Mouse (Mus musculus) R1 (cell line): ENCODE results near the gene Atp5h.

Source experiments
- DNase-seq: peaks from one replicate; pipeline ENCODE4 v3.0.0-alpha.2; 2018; ENCODE audit warnings: low read depth, low spot score

Gene Atp5h

DNA sequence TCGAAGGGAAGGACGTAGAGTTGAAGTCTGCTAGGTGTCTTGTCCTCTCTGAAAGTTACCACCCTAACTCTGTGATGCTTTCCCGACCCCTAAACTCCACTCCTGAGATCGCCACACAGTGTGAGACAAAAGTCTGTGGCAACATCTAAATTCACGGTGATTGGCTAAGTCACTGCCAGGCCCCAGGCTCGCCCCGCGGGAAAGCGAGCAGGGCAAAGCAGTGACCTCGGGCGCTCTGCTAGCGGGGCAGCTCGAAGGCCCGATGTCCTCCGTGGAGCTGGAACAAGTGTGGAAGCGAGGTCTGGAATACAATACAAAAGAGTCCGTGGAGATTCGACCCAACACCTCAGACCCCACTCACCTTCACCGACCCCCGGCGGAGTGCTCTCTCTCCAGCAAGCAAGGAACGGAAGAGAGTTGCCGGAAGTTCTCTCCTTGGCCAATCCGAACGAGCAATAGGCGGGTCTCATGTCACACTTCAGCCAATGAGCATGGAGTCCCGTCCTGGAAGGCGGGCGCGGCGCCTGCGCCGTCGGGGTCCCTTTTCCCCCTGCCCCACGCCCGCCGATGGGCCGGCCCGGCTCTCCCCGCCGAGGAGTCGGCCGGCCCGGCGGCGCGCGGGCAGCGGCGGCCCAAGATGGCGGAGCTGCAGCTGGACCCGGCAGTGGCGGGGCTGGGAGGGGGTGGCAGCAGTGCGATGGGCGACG is at the start of gene Atp5h, which contains the start of gene Kctd2:
TSS of gene Atp5h (minus strand) at position 432 of the 707 bp plus-strand sequence.
TSS of gene Kctd2 (plus strand) at position 598 of the 707 bp plus-strand sequence.
- DNase-seq: peak; percentile 98

DNA sequence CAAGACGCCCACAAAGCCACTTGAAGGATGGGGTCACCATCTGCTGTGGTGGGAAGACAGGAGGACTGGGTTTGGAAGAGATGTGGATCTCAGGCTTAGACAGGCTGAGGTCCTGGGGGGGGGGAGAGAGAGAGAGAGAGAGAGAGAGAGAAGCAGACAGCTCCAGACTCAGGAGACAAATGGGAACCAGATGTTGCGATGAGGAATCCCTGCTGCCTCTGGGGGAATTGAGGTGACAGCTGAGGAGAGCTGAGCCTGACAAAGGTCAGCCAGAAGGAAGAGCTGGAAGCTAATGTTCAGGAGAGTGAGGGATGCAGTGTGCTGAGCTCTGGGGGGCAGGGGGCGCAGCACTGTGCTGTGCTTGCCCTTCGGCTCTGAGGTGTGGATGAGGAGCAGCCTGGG is 47.5 kb upstream of the Atp5h start:
- DNase-seq: no peak

DNA sequence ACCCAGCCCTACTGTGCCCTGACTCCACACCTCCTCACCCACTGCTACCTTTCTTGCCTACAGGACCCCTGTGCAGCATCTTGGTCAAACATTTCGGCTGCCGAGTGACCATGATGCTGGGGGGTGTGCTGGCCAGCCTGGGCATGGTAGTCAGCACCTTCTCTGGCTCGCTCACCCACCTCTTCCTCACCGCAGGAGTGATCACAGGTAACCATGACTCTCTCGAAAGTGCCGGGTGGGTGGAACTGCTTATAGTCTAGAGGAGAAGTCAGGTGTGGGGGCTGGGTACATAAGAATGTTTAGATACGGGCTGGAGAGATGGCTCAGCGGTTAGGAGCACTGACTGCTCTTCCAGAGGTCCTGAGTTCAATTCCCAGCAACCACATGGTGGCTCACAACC is 45.1 kb upstream of the Atp5h start:
- DNase-seq: no peak

DNA sequence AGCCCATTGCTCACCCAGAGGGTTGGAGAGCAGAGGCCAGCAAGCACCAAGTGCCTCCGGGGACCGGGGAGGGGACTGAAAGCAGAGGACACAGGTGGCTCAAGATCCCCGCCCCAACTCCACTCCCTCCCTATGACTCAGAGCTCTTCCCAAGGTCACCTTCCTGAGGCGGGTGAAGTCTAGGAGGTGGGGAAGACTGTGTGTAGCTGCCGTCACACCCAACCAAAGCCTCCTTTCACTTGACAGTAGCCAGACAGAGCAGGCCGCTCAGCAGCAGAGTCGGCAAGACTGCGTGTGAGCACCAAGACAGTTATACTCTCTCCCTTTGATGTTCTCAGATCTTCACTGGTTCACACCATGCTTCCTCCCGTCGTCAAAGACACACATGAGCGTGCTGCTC is 43.6 kb upstream of the Atp5h start:
- peak; percentile 84 for DNase-seq

DNA sequence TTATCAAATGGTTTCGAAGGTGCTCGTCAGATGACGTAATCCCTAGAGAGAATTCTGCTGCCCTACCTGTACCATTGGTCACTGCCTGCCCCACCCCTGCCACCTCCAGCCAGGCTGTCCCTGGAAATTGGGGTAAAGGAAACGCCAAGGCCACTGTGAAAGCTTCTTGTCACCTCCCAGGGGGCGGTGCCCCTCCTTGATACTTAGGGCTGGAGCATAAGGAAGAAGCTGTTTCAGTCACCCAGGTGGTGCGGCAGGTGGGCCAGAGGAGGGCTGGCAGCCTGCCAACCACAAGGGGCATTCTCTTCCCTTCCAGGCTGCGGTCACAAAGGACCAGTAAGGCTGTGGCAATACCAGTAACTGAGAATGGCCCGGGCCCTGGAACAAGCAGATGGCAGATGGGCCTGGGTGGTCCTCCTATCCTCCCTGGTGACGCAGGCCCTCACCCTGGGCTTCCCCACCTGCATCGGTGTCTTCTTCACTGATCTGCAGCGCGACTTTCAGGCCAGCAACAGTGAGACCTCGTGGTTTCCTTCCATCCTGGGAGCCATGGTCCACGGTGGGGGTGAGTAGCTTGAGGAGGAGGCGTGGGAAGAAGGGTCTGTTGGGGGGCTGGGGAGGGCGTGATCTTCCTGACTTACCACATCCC is 42.6 kb upstream of the Atp5h start, which contains the start of gene Slc16a5:
TSS of gene Slc16a5 (plus strand) at position 232 of the 649 bp plus-strand sequence.
- no peak for DNase-seq

DNA sequence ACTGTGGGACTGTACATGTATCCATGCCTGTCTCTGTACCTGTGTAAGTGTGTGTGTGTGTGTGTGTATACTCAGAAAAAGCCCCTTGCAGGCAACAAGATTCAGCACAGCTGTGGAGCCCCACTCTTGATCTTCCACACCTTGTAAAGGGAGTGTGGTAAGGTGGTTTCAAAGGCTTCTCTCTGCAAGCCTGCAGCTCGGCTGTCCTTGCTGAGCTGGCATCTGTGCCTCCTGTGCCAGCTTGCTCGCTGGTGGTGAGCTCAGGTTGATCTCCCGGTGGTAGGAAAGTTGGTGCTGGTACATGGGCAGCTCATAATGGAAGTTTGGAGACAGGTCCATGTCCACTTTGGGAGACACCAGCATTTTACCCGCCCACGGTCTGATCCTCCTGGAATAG is 42.1 kb upstream of the Atp5h start:
- no peak for DNase-seq

DNA sequence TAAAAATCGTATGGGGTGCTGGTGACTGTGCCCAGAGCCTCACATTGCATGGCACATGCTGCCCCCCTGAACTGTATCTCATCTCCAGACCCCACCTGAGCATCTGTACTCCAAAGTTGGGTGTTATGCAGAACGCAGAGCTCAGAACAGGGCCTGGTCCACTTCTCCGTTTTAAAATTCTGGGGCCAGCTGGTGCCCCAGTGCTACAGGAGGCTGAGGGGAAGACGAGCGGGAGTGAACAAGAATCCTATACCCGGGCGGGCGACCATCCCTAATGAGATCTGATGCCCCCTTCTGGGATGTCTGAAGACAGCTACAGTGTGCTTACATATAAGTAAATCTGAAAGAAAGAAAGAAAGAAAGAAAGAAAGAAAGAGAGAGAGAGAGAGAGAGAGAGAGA is 41.2 kb upstream of the Atp5h start:
- no peak for DNase-seq

DNA sequence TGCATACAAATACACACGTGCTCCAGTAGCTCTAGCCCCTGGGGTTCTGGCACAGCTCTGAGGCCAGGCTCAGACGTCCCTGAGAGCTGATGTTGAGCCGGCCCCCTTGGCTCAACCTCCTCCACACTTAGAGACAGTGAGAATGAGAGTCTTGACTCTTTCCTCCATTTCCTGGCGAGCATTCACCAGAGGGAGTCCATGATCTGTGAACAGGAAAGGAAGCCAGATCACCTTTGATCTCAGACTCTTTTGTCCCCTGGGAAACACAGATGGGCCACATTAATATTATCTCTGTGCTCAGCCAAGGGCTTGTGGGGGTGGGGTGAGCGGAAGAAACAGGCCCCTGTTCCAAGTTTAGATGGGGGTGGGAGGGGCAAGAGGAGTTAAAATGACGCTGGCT is 37.6 kb upstream of the Atp5h start:
- no peak for DNase-seq

DNA sequence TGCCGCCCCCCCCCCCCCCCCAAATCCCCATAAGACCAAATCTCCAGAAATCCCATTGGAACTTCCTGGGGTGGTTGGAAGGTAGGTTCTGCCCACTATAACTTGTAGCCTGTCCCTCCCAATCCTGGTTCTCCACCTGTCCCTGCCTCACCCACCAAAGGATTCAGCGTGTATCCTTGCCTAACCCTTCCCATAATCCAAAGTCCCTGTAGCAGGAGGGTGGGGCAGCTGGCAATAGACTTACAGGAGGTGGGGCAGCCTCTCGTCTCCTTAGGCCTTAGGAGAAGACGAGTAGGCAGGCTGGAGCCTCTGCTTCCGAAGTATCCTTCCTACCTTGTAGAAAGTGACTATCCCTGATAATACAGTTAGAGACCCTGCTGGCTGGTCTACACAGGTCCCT is 36.4 kb upstream of the Atp5h start:
- no peak for DNase-seq

DNA sequence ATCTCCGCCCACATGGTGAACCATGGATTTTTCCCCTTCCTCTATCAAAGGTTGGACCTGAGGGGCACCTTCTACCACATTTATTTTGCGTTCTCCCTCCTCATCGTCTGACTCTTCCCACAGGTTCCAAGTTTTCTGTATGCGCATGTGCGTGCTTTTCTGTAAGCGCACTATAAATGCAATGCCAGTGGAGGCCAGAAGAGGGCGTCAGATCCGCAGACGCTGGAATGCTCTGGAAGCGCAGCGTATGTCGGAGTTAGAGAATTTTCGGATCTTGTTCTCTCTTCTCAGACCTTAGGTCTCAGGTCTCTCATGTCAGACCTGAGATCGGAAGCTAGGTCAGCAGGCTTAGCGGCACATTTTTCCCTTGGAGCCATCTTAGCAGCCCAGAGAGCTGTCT is 35.9 kb upstream of the Atp5h start:
- peak; percentile 86 for DNase-seq

DNA sequence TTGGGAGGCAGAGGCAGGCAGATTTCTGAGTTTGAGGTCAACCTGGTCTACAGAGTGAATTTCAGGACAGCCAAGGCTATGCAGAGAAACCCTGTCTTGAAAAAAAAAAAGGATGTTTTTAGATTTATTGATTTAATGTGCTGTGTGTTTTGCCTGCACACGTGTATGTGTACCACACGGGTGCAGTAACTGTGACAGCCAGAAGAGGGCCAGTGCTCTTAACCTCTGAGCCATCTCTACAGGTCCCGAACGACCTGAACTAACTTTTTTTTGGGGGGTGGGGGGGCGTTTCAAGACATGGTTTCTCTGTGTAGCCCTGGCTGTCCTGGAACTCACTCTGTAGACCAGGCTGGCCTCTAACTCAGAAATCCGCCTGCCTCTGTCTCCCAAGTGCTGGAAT is 35.1 kb upstream of the Atp5h start:
- DNase-seq: peak; percentile 76

DNA sequence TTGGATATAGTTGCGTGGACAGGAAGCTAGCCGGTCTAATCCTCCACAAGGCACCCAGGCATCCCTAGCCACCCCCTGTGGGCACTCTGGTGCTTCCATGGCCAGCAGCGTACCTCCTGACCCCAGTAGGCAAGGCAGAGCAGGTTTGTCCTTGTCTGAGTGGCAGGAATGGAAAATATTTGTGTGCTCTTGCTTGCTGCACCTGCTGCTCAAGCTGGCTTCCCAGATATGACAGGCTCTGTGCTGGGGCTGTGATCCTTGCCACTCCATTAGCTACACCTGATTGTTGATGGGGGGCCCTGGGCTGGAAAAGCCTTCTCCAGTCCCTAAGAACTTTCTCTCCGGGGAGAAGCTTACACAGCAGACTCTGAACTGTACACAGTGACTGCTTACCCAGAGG is 33.5 kb upstream of the Atp5h start:
- DNase-seq: no peak

DNA sequence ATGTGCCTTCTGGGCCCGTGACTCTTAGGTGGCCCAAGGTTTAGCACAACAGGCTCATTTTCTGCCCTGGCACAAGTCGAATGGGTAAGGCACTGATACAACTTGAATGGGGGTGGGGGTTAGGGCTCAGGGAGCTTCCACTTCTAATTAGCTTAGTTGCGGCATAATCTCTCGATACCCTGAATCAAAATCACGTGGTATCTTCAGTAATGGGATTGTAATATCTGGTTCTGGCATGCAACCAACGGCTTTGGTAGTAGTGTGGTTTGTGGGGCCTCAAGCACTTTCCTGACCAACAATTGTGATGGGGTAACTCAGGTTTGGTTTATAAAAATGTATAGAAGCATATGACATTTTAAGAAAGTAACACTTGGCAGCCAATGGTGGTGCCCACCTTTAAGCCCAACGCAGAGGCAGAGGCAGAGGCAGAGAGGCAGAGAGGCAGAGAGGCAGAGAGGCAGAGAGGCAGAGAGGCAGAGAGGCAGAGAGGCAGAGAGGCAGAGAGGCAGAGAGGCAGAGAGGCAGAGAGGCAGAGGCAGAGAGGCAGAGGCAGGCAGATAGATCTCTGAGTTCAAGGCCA is 32.6 kb upstream of the Atp5h start:
- DNase-seq: no peak

DNA sequence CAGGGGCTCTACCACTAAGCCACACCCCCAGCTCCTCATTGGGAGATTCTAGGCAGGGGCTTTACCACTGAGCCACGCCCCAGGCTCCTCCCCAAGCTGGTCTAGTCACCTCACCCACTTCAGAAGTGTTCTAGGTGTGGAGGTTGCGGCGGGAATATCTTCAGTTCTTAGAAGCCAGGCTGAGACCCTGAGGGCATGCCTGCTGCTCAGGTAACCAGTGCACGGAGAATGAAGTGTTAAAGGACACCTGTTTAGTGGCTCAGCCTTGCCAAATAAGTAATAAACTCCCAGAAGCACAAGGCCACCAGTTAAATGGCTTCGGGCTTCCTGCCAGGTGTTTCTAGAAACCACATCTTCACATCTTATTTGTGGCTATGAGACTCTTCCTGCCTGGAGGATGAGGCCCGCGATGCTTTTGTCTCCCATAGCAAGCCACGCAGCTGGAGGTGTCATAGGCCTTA is 32.0 kb upstream of the Atp5h start:
- DNase-seq: peak; percentile 82

DNA sequence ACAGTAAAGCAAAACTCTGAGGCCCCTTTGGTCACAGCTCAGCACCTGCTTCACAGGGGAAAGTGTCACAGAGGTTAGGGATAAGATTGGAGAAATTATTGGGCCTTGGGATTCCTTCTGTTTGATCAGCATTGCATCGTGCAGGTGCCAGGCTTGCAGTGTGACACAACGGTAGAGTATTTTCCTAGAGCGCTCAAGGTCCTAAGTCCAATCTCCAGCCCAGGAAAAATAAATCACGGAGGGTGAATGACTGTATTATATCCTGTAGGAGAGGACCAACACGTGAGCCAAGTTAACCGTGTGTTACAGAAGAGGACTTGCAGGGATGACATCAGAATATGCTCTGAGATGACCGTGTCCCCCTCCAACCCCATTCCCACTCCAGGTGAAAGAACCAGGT is 30.4 kb upstream of the Atp5h start:
- no peak for DNase-seq

DNA sequence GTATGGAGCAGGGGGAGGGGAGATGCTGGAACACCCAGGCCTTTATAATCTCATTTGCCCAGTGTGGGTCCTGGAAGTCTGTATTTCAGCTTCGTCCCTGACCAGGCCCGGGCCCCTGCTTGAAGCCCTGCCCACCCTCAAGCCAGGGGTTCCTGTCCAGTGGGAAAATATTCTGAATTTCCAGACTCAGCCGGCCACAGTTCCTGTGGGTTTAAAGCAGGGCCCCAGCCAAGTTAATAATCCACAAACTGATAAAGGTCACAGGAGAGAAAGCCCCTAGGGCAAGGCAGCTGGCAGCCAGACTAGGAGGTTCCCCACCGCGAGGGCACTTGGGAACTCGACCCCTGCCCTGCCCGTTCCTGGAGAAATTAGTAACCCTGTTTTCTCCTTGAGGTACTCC is 29.2 kb upstream of the Atp5h start:
- DNase-seq: no peak

DNA sequence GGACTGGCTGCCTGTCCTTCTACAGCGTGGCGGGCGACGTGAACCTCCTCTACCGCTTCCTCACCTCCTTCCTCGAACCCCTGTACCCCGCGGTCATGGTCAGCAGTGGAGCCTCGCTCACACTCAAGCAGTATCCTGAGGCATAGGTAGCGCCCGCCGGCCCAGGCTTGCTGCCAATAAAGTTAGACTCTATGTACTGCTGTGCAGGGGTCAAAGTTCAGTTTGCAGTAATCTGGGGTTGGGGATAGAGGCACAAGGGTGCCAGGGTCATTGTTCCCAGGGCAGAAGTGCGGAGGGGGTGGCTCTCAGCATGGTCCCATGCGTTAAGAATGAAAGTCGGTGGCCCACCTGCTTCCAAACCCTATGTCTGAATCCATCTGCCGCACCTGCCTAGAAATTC is 28.3 kb upstream of the Atp5h start:
- DNase-seq: no peak

DNA sequence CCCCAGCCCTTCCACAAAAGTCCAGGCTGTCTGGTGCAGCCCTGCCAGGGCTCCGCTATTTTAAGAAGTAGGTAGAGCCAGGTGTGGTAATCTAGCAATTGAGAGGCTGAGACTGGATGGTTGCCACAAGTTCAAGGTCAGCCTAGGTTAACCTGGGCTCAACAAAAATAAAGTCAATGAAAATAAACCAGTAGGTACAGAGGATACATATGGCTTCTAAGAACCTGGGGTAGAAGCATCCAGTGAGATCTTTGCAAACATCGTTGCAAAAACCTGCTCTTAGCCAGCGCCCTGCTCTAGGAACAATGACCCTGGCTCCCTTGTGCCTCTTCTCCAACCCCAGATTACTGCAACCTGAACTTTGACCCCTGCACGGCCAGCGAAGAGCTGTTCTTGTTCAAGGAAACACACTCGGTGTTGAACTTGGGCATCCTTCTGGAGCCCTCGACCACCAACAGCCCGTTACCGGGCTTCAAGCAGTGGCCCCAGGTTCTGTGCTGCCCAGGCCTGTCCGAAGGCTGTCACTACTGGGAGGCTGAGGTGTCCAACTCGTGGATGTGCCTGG is 27.6 kb upstream of the Atp5h start:
- no peak for DNase-seq

DNA sequence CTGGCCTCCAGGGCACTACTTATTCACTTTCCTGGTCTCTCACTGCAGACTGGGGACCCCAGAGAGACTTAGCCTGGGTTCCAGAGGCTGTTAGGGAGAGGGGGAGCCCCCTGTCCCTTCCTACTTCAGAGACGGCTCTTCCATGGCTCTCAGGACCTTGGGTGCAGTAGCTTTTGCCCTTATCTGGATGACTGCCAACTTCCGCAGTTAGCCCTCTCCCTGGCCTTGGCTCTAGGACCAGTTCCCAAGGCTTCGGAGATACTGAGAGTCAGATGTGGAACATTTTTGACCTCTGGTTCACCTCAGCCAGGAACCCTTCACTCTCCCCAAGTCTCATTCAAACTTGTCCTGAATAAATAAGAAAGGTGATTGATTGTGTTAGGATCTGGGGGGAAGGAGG is 27.1 kb upstream of the Atp5h start:
- no peak for DNase-seq

DNA sequence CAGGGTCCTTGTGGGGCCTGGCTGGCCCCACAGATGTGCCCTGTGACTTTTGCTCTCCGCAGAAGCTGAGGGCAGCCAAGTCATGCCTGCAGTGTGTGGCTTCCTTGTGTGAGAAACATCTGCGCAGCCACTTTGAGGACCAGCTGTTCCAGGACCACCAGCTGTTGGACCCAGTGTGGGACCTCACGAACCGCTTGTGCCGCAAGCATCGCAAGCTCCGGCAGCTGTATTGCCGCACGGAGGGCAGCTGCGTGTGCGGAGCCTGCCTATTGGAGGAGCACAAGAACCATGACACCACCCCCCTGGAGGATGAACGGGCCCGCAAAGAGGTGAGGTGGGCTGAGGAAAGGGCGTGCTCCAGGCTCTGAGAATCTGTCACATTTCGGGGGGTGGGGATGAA is 21.7 kb upstream of the Atp5h start:
- DNase-seq: peak; percentile 72

DNA sequence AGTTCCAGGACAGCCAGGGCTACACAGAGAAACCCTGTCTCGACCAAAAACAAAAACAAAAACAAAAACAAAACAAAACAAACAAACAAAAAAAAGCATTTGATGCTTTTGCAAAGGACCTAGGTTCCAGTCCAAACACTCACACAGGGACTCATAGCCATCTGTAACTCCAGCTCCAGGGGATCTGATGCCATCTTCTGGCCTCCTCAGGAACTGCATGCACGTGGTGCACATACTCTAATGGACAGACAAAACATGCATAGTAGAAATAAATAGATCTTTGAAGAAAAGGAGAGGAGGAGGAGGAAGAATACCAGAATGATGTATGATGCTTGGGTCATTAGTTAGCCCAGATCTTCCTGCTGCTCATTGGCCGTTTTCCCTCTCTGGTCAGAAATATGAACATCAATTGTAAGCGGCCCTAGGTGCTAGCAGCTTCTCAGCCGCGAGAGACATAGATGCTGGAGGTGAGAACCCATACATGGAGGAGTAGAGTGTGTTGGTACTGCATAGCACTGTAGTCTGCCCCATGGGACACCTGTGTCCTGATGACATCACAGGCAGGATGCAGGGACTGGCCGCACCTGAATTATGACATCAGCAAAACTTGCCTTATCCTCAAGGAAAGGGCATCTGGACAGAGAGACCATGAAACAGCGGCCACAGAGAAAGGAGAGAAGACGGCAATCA is 20.3 kb upstream of the Atp5h start, which contains the start of gene Trim80:
TSS of gene Trim80 (plus strand) at position 640 of the 690 bp plus-strand sequence.
- peak; percentile 82 for DNase-seq

DNA sequence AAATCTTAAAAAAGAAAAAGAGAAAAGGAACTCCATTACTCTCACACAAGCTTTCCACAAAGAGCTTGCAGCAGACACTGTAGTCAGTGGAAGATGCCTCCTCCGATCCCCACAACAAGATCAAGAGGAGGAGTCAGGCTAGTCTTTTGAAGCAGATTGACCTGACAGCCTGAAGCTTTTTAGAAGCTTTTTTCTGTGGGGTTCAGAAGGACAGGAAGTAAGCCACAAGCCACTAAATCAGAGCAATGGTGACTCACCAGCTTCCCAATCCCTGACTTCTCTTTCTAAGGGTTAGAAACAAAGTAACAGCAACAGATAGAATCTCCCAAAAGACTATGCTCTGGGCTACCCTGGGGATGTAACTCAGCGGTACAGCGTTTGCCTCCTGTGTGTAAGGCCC is 19.6 kb upstream of the Atp5h start:
- DNase-seq: no peak
